Mouse (Mus musculus): ENCODE results near the gene Coa5. TPM values are rescaled to one million over a fixed set of nuclear protein-coding genes. Genes with fewer than 3 reads are reported as not detected.

Gene Coa5
- polyA plus RNA-seq, 1 experiment from 2014 or later = 83.4 TPM

- no peak for ATAC-seq
- in situ Hi-C loops (cut with MboI; ENCODE audit: low pct_unique_long_range_greater_than_20kb) = loop anchor here (25.0 kb wide), 1 partner anchor 612 kb away; no protein-coding TSS in a partner anchor
- DNase-seq (ENCODE audit: low read depth, low spot score) = no peak
These were observed 30.9 kb downstream of the Coa5 start for GRCm38 (mm10) chr1:37398961-37399360.

GRCm38 (mm10) chr1:37396481-37396880 is 33.4 kb downstream of the Coa5 start:
- ChIA-PET CTCF (interaction anchor here (1.2 kb wide), 1 partner anchor 242 kb away, joined by 3 read pairs; no protein-coding TSS in a partner anchor), POLR2A (no interaction called here)
- in situ Hi-C loops (cut with MboI; ENCODE audit: low pct_unique_long_range_greater_than_20kb) = loop anchor here (25.0 kb wide), 1 partner anchor 609 kb away; no protein-coding TSS in a partner anchor
- TF ChIP-seq CTCF (IDR thresholded peaks at IDR 0.05) = no peak
- no peak for ATAC-seq
- no peak for DNase-seq (ENCODE audit: low read depth, low spot score)
- no peaks in the 10 kb centered on the region for H3K27me3 ChIP-seq

More at GRCm38 (mm10) chr1:37398961-37399360, 30.9 kb downstream of the Coa5 start:
- no peak for TF ChIP-seq CTCF (IDR thresholded peaks at IDR 0.05)
- POLR2A ChIA-PET = no interaction called here
- CTCF ChIA-PET = interaction anchor here (1.0 kb wide), 1 partner anchor 51 kb away, joined by 3 read pairs; no protein-coding TSS in a partner anchor
- no peaks in the 10 kb centered on the region for H3K27me3 ChIP-seq

- ATAC-seq (no peak), DNase-seq (ENCODE audit: low read depth, low spot score) (no peak)
- in situ Hi-C loops (cut with MboI; ENCODE audit: low pct_unique_long_range_greater_than_20kb) = loop anchor here (25.0 kb wide), 1 partner anchor 606 kb away; no protein-coding TSS in a partner anchor
- ChIA-PET CTCF (interaction anchor here (0.8 kb wide), 1 partner anchor 9 kb away, joined by 4 read pairs; no protein-coding TSS in a partner anchor), POLR2A (no interaction called here)
- H3K27me3 ChIP-seq = no peaks in the 10 kb centered on the region
- TF ChIP-seq CTCF (IDR thresholded peaks at IDR 0.05) = no peak
These were observed 36.7 kb downstream of the Coa5 start for GRCm38 (mm10) chr1:37393174-37393573.

GRCm38 (mm10) chr1:37386448-37386971 is 43.4 kb downstream of the Coa5 start:
- no peak for ATAC-seq
- TF ChIP-seq CTCF (IDR thresholded peaks at IDR 0.05) = no peak
- in situ Hi-C loops (cut with MboI; ENCODE audit: low pct_unique_long_range_greater_than_20kb) = loop anchor here (25.0 kb wide), 1 partner anchor 599 kb away; no protein-coding TSS in a partner anchor
- no peak for DNase-seq (ENCODE audit: low read depth, low spot score)
- CTCF ChIA-PET = no interaction called here
- H3K27me3 ChIP-seq = no peaks in the 10 kb centered on the region
- POLR2A ChIA-PET = no interaction called here

- ATAC-seq (no peak), DNase-seq (ENCODE audit: low read depth, low spot score) (no peak)
- CTCF ChIA-PET = no interaction called here
- no peak for TF ChIP-seq CTCF (IDR thresholded peaks at IDR 0.05)
- POLR2A ChIA-PET = no interaction called here
- in situ Hi-C loops (cut with MboI; ENCODE audit: low pct_unique_long_range_greater_than_20kb) = loop anchor here (25.0 kb wide), 1 partner anchor 597 kb away; no protein-coding TSS in a partner anchor
- H3K27me3 ChIP-seq = no peaks in the 10 kb centered on the region
These were observed 45.6 kb downstream of the Coa5 start for GRCm38 (mm10) chr1:37384304-37384703.

- no peak for DNase-seq (ENCODE audit: low read depth, low spot score)
- no peaks in the 10 kb centered on the region for H3K27me3 ChIP-seq
- ChIA-PET CTCF (no interaction called here), POLR2A (no interaction called here)
- in situ Hi-C loops (cut with MboI; ENCODE audit: low pct_unique_long_range_greater_than_20kb) = loop anchor here (25.0 kb wide), 1 partner anchor 594 kb away; no protein-coding TSS in a partner anchor
- no peak for TF ChIP-seq CTCF (IDR thresholded peaks at IDR 0.05)
- no peak for ATAC-seq
These were observed 49.0 kb downstream of the Coa5 start for GRCm38 (mm10) chr1:37380913-37381312.

GRCm38 (mm10) chr1:37379536-37379935 is 50.4 kb downstream of the Coa5 start:
- ChIA-PET CTCF (interaction anchor here (1.5 kb wide), 1 partner anchor 29 kb away, joined by 3 read pairs; no protein-coding TSS in a partner anchor), POLR2A (no interaction called here)
- TF ChIP-seq CTCF (IDR thresholded peaks at IDR 0.05) = no peak
- ATAC-seq = no peak
- in situ Hi-C loops (cut with MboI; ENCODE audit: low pct_unique_long_range_greater_than_20kb) = loop anchor here (25.0 kb wide), 1 partner anchor 592 kb away; no protein-coding TSS in a partner anchor
- no peaks in the 10 kb centered on the region for H3K27me3 ChIP-seq
- DNase-seq (ENCODE audit: low read depth, low spot score) = no peak

GRCm38 (mm10) chr1:37378095-37378494 is 51.8 kb downstream of the Coa5 start:
- H3K27me3 ChIP-seq = no peaks in the 10 kb centered on the region
- TF ChIP-seq CTCF (IDR thresholded peaks at IDR 0.05) = no peak
- ATAC-seq = no peak
- in situ Hi-C loops (cut with MboI; ENCODE audit: low pct_unique_long_range_greater_than_20kb) = loop anchor here (25.0 kb wide), 1 partner anchor 591 kb away; no protein-coding TSS in a partner anchor
- no peak for DNase-seq (ENCODE audit: low read depth, low spot score)
- CTCF ChIA-PET = interaction anchor here (1.5 kb wide), 1 partner anchor 28 kb away, joined by 3 read pairs; no protein-coding TSS in a partner anchor
- POLR2A ChIA-PET = no interaction called here

GRCm38 (mm10) chr1:37376751-37377150 is 53.2 kb downstream of the Coa5 start:
- ATAC-seq = no peak
- POLR2A ChIA-PET = no interaction called here
- CTCF ChIA-PET = interaction anchor here (1.4 kb wide), 1 partner anchor 17 kb away, joined by 4 read pairs; no protein-coding TSS in a partner anchor
- no peak for DNase-seq (ENCODE audit: low read depth, low spot score)
- no peak for TF ChIP-seq CTCF (IDR thresholded peaks at IDR 0.05)
- no peaks in the 10 kb centered on the region for H3K27me3 ChIP-seq
- in situ Hi-C loops (cut with MboI; ENCODE audit: low pct_unique_long_range_greater_than_20kb) = loop anchor here (25.0 kb wide), 1 partner anchor 589 kb away; no protein-coding TSS in a partner anchor

GRCm38 (mm10) chr1:37376177-37376576 is 53.7 kb downstream of the Coa5 start:
- ATAC-seq (no peak), DNase-seq (ENCODE audit: low read depth, low spot score) (no peak)
- CTCF ChIA-PET = interaction anchor here (1.0 to 1.4 kb wide), 3 partner anchors 12 to 26 kb away, joined by 3 to 4 read pairs (median 4); no protein-coding TSS in a partner anchor
- in situ Hi-C loops (cut with MboI; ENCODE audit: low pct_unique_long_range_greater_than_20kb) = loop anchor here (25.0 kb wide), 1 partner anchor 589 kb away; no protein-coding TSS in a partner anchor
- TF ChIP-seq CTCF (IDR thresholded peaks at IDR 0.05) = no peak
- H3K27me3 ChIP-seq = no peaks in the 10 kb centered on the region
- POLR2A ChIA-PET = no interaction called here

- CTCF ChIA-PET = no interaction called here
- in situ Hi-C loops (cut with MboI; ENCODE audit: low pct_unique_long_range_greater_than_20kb) = no loop called here
- no peaks in the 10 kb centered on the region for H3K27me3 ChIP-seq
- TF ChIP-seq CTCF (IDR thresholded peaks at IDR 0.05) = no peak
- POLR2A ChIA-PET = no interaction called here
- DNase-seq (ENCODE audit: low read depth, low spot score) (no peak), ATAC-seq (no peak)
These were observed 61.0 kb downstream of the Coa5 start for GRCm38 (mm10) chr1:37368768-37369385.
